Mouse (Mus musculus): ENCODE results near the gene Tm9sf1. TPM values are rescaled to one million over a fixed set of nuclear protein-coding genes. Genes with fewer than 3 reads are reported as not detected.
A peak's percentile ranks its signal among the peaks of the same experiment; 100 is the strongest.

Gene Tm9sf1
- 10 to 100 TPM; 29.2 to 33.2 TPM for total RNA-seq (2021)
- long read RNA-seq, experiment 1, transcript Tm9sf1-201 (5 exons, 2,382 nt), result major isoform, 30 of 72 reads
- long read RNA-seq, experiment 1, transcript Tm9sf1-205 (6 exons, 2,517 nt), result minor isoform, 9 of 72 reads
- long read RNA-seq, experiment 1, transcript Tm9sf1-202 (6 exons, 2,164 nt), result minor isoform, 5 of 72 reads
- long read RNA-seq, experiment 1, partial matches to known transcripts, result 5 of 72 reads
- long read RNA-seq, experiment 1, other reads (novel, unspliced or antisense), result 21 of 72 reads
- long read RNA-seq, experiment 2, transcript Tm9sf1-201 (5 exons, 2,382 nt), result major isoform, 35 of 56 reads
- long read RNA-seq, experiment 2, partial matches to known transcripts, result 4 of 56 reads
- long read RNA-seq, experiment 2, other reads (novel, unspliced or antisense), result 6 of 56 reads

GRCm38 (mm10) chr14:55643060-55643907 lies at the start of gene Tm9sf1:
Tm9sf1 (minus strand) TSS chr14:55643806.
- peak; percentile 82 for DNase-seq

- no peak for DNase-seq
Measured at GRCm38 (mm10) chr14:55689433-55689832, 45.8 kb upstream of the Tm9sf1 start.

- DNase-seq, result no peak
Measured at GRCm38 (mm10) chr14:55682118-55682493, 38.5 kb upstream of the Tm9sf1 start.

GRCm38 (mm10) chr14:55681160-55682117 lies 37.8 kb upstream of the Tm9sf1 start, which contains the start of gene Tinf2:
Tinf2 (minus strand) TSS chr14:55681820.
- DNase-seq, result peak; percentile 86

GRCm38 (mm10) chr14:55677615-55678014 lies 34.0 kb upstream of the Tm9sf1 start:
- DNase-seq, result no peak

- no peak for DNase-seq
Measured at GRCm38 (mm10) chr14:55672741-55673060, 29.1 kb upstream of the Tm9sf1 start.

- DNase-seq, result peak; percentile 65
Measured at GRCm38 (mm10) chr14:55671833-55672740, 28.5 kb upstream of the Tm9sf1 start, which contains the start of the genes Gmpr2 and Nedd8. Gmpr2 (plus strand) TSS chr14:55671941. Nedd8 (minus strand) TSS chr14:55672124.

- DNase-seq, result no peak
Measured at GRCm38 (mm10) chr14:55671486-55671832, 27.9 kb upstream of the Tm9sf1 start.

GRCm38 (mm10) chr14:55660636-55661035 lies 17.0 kb upstream of the Tm9sf1 start:
- DNase-seq, result no peak

- DNase-seq, result peak; percentile 75
Measured at GRCm38 (mm10) chr14:55659960-55660573, 16.5 kb upstream of the Tm9sf1 start, which contains the start of gene Mdp1. Mdp1 (minus strand) TSS chr14:55660508.

- DNase-seq, result no peak
Measured at GRCm38 (mm10) chr14:55658011-55658410, 14.4 kb upstream of the Tm9sf1 start.

- no peak for DNase-seq
Measured at GRCm38 (mm10) chr14:55656935-55657334, 13.3 kb upstream of the Tm9sf1 start.

GRCm38 (mm10) chr14:55651528-55651927 lies 7.9 kb upstream of the Tm9sf1 start:
- DNase-seq, result no peak

GRCm38 (mm10) chr14:55649884-55650283 lies 6.3 kb upstream of the Tm9sf1 start, which contains the start of gene Tssk4:
Tssk4 (plus strand) TSS chr14:55650184.
- no peak for DNase-seq

- DNase-seq, result no peak
Measured at GRCm38 (mm10) chr14:55644261-55644888, 769 bp upstream of the Tm9sf1 start.

- no peak for DNase-seq
Measured at GRCm38 (mm10) chr14:55642679-55643059, 937 bp downstream of the Tm9sf1 start.

- DNase-seq, result no peak
Measured at GRCm38 (mm10) chr14:55641291-55641690, 2.3 kb downstream of the Tm9sf1 start.

- no peak for DNase-seq
Measured at GRCm38 (mm10) chr14:55640816-55641215, 2.8 kb downstream of the Tm9sf1 start.

- no peak for DNase-seq
Measured at GRCm38 (mm10) chr14:55637795-55638194, 5.8 kb downstream of the Tm9sf1 start, which contains the start of gene Gm49378. Gm49378 (minus strand) TSS chr14:55637895.

GRCm38 (mm10) chr14:55635523-55636007 lies 8.0 kb downstream of the Tm9sf1 start, which contains the start of gene Ipo4:
Ipo4 (minus strand) TSS chr14:55635957.
- peak; percentile 85 for DNase-seq
